Mouse (Mus musculus) kidney, postnatal 0 days (tissue): ENCODE data around the gene Gm20388. TPM values are rescaled to one million over a fixed set of nuclear protein-coding genes. Genes with fewer than 3 reads are reported as not detected.

ENCODE experiments used
- ATAC-seq: fragments of 200-750 bp; cut with Nextera tagmentation; replicated peaks from 2 replicates; pipeline ENCODE4 v1.8.0; 2017; ENCODE audit warnings: low read depth, moderate number of reproducible peaks, moderate TSS enrichment, moderate library complexity; ENCODE audit not compliant: low FRiP score
- DNase-seq: peaks from one replicate; pipeline ENCODE4 v3.0.0-alpha.2; 2016; ENCODE audit warnings: low spot score
- H3K27ac ChIP-seq: fragments of 300-500 bp; sonication (generic); 2 replicates; pipeline ENCODE4 v1.5.1; 2014; ENCODE audit warnings: mild to moderate bottlenecking
- H3K27me3 ChIP-seq: fragments of 300-500 bp; sonication (generic); 2 replicates; pipeline ENCODE4 v1.6.1; 2014; ENCODE audit warnings: low read length, mixed read lengths; ENCODE audit not compliant: insufficient read depth
- H3K36me3 ChIP-seq: fragments of 300-500 bp; sonication (generic); 2 replicates; pipeline ENCODE4 v1.6.1; 2014; ENCODE audit warnings: low read length, mixed read lengths; ENCODE audit not compliant: insufficient read depth
- H3K4me1 ChIP-seq: fragments of 300-500 bp; sonication (generic); replicated peaks from 2 replicates; pipeline ENCODE4 v1.6.1; 2014; ENCODE audit warnings: antibody characterized with exemption, low read length, mixed read lengths; ENCODE audit not compliant: insufficient read depth
- H3K4me2 ChIP-seq: fragments of 300-500 bp; sonication (generic); 2 replicates; pipeline ENCODE4 v1.6.1; 2014; ENCODE audit warnings: mild to moderate bottlenecking, low read length, moderate library complexity, mixed read lengths
- H3K4me3 ChIP-seq: fragments of 300-500 bp; sonication (generic); replicated peaks from 2 replicates; pipeline ENCODE4 v1.5.1; 2014; ENCODE audit warnings: low read depth, low read length
- H3K9ac ChIP-seq: fragments of 300-500 bp; sonication (generic); 2 replicates; pipeline ENCODE4 v1.6.1; 2014; ENCODE audit warnings: low read depth, low read length
- H3K9me3 ChIP-seq: fragments of 300-500 bp; sonication (generic); replicated peaks from 2 replicates; pipeline ENCODE4 v1.6.1; 2016; ENCODE audit warnings: low read length, inconsistent platforms, mixed read lengths
- CTCF ChIP-seq: IDR thresholded peaks from 2 replicates; pipeline ENCODE4 v1.5.1; 2016; ENCODE audit warnings: antibody characterized with exemption, low read depth, mild to moderate bottlenecking, moderate library complexity
- WGBS: fragments of 180-500 bp; shearing (Covaris S2); extraction: QIAGEN DNeasy Blood & Tissue Kit; methylation state at CpG from one replicate; pipeline ENCODE4 v1.1.7; 2014; 5-methylcytosine and 5-hydroxymethylcytosine counted together
- polyA plus RNA-seq: library from polyadenylated mRNA; unstranded; fragments of >200 nt; fragmentation: Nextera tagmentation; extraction: Ambion mirVana; gene quantifications from 2 replicates; pipeline ENCODE4 v1.2.1, GENCODE M21; 2015

The Gm20388 gene
- polyA plus RNA-seq, 1 experiment from 2014 or later = not detected

DNA sequence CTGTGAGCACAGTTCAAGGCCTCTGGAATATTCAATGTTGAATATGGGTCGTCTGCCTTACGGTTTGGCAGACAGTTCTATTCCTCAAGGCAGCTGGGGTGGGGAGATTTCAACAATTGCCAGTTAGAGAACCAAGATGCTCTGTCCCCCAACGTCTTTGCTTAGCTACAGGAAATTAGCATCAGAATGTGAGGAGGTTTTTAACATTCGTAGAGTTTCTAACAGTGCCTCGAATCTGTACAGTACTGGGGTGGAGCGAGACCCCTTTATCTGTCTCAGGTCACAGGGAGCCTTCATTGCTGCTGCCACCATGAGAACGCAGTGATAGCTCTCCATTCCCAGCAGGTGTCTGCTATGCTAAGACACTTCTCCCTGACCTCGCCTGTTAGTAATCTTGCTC, 3465.5 kb downstream of the Gm20388 start:
- Histone ChIP-seq H3K9ac (no peak overlapping the region), H3K4me1 (peaks cover 4% of the 10 kb centered on the region; the same call in 1 of the 2 replicates), H3K27me3 (no peaks in the 10 kb centered on the region), H3K27ac (no peak overlapping the region), H3K36me3 (no peaks in the 10 kb centered on the region), H3K4me3 (no peak overlapping the region), H3K4me2 (no peak overlapping the region), H3K9me3 (no peaks in the 10 kb centered on the region)
- WGBS = 78% methylated on average over 8 of the region's 8 CpGs
- DNase-seq = no peak
- ATAC-seq = no peak
- TF ChIP-seq CTCF = no peak

DNA sequence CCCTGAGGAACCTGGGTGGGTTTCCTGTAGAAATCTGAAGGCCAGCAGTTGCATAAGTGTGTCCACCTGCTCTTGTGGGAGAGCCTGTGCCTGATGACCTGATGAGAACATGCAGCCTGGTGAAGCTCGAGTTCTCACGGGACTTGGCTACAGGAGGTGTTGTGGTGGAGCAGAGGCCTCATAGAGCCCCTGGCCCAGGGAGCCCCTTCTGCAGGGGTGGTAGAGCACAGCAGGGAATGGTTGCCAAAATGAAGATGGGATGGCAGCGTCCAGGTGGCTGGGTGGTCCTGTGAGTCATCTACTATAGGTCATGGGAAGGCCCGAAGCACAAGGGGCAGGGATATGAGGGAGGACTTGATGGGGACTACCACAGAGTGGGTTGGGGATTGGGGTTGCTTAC, 3471.1 kb downstream of the Gm20388 start:
- no peak overlapping the region for H3K9ac ChIP-seq
- H3K4me3 ChIP-seq = no peak overlapping the region
- no peak overlapping the region for H3K4me2 ChIP-seq
- H3K27ac ChIP-seq = no peak overlapping the region
- no peaks in the 10 kb centered on the region for H3K9me3 ChIP-seq
- WGBS = 97% methylated on average over 4 of the region's 4 CpGs
- DNase-seq (no peak), ATAC-seq (no peak)
- H3K4me1 ChIP-seq = no peaks in the 10 kb centered on the region
- H3K36me3 ChIP-seq = peaks cover 48% of the 10 kb centered on the region
- TF ChIP-seq CTCF = no peak
- H3K27me3 ChIP-seq = no peaks in the 10 kb centered on the region

DNA sequence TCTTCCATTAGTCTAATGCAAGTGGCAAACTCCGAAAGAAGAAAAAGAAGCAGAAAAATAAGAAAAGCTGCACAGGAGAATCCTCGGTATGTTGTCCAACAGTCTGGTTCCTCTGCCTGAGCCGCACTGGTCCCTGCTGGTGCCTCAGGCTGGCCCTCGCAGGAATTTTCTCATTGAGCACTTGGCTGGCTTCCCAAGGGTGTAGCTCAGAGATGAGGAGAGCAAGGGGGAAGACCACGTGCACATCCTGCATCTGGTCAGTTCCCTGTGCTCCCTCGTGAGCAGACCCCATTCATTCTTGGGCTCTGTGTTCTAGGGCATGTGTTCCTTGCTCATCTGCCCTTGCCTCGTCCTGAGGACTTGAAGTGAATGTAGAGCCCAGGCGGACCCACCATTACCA, 3471.9 kb downstream of the Gm20388 start:
- DNase-seq = no peak
- Histone ChIP-seq H3K9me3 (no peaks in the 10 kb centered on the region), H3K4me3 (no peak overlapping the region), H3K27ac (no peak overlapping the region), H3K27me3 (no peaks in the 10 kb centered on the region), H3K9ac (no peak overlapping the region), H3K4me2 (no peak overlapping the region), H3K36me3 (peaks cover 54% of the 10 kb centered on the region), H3K4me1 (no peaks in the 10 kb centered on the region)
- TF ChIP-seq CTCF = no peak
- no peak for ATAC-seq
- 91% methylated on average over 8 of the region's 8 CpGs for WGBS

DNA sequence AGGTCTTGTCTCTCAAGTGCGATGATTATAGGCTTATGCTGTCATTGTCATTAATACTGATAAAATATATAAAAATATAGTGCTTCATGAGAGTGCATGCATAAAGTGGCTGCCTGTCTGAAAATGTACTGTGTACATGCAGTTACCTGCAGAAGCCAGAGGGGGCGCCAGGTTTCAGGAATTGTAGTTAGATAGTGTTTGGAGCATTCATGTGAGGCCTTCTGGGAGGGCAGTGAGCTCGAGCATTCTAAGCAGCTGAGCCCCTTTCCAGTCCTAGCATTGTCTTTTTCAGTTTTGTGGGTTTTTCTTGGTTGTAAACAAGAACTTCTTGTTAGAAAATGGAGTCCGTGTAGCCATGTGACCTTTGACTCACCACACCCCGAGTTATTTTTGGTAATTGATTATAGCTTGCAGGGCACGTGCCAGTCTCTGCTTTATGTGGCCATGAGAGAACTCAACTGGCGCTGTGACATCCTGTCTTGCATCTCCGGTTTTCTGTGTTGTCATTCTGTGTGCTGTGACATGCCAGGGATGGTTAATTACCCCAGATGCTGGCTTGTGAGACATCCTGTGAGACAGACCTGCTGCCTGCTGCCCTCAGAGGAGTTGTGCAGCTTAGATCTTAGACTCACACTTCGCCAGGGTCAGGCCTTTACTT, 3474.4 kb downstream of the Gm20388 start:
- Histone ChIP-seq H3K4me1 (no peaks in the 10 kb centered on the region), H3K4me3 (no peak overlapping the region), H3K9me3 (no peaks in the 10 kb centered on the region), H3K27ac (no peak overlapping the region), H3K27me3 (no peaks in the 10 kb centered on the region), H3K4me2 (no peak overlapping the region), H3K9ac (no peak overlapping the region), H3K36me3 (peaks cover 75% of the 10 kb centered on the region)
- peak; percentile 65 for TF ChIP-seq CTCF
- WGBS = 68% methylated on average over 9 of the region's 9 CpGs
- ATAC-seq (no peak), DNase-seq (peak; percentile 64)

DNA sequence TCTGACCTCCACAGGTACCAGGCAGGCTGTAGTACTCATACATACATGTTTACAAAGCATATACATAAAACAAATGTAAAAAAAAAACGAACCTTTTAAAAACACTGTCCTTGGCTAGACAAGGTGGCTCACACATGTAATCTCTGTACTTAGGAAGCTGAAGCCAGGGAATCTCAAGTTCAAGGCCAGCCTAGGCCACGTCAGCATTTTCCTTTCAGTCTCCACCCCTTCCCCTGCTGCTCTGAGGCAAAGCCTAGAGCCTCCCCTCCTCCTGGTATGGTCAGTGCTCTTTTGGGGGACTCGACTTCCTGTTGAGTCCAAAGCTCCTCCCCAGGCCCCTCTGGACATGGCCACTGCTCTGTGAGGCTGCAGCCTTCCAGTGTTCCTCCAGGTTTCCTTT, 3476.4 kb downstream of the Gm20388 start:
- Histone ChIP-seq H3K4me3 (no peak overlapping the region), H3K27ac (no peak overlapping the region), H3K27me3 (no peaks in the 10 kb centered on the region), H3K9me3 (no peaks in the 10 kb centered on the region), H3K9ac (no peak overlapping the region), H3K36me3 (peaks cover 86% of the 10 kb centered on the region), H3K4me1 (no peaks in the 10 kb centered on the region), H3K4me2 (no peak overlapping the region)
- WGBS = 83% methylated on average over 3 of the region's 3 CpGs
- TF ChIP-seq CTCF = no peak
- ATAC-seq (no peak), DNase-seq (no peak)

DNA sequence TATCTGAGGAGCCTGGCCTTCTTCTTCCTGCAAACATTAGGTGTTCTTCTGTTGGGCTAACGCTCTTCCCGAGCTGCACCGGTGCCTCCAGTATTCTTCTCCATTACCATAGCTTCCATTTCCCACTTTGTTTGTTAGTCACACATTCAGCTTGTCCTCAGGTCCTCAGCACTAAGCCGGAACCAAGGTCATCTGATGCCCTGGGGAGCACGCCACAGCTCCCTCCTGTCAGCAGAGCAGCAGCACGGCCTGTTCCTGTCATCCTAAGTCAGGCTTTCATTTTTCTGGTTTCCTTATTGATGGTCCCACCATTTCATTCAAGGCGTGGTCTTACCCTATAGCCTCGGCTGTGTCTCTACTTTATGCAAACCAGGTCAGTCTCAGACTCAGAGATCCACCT, 3477.2 kb downstream of the Gm20388 start:
- Histone ChIP-seq H3K9ac (no peak overlapping the region), H3K36me3 (peaks cover 87% of the 10 kb centered on the region), H3K4me3 (no peak overlapping the region), H3K27me3 (no peaks in the 10 kb centered on the region), H3K27ac (no peak overlapping the region), H3K4me2 (no peak overlapping the region), H3K9me3 (no peaks in the 10 kb centered on the region), H3K4me1 (no peaks in the 10 kb centered on the region)
- WGBS = 93% methylated on average over 8 of the region's 8 CpGs
- no peak for TF ChIP-seq CTCF
- DNase-seq = no peak
- no peak for ATAC-seq

DNA sequence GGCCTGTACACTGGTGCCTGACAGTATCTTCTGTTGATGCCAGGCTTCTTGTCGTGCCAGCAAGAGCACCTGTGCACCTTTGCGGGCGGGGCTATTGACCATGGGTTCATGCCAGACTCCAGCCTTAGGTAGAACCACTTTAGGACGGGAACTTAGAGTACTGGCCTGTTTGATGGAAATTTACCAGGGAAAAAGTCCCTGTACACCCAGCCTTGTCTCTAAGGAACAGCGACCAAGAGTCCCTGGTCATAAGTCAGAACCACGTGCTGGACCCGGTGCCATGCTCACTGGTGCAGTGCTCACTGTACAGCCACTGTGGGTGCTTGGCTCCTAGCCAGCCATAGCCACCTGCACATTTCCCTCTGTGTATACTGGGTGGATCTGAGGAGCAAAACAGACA, 3478.4 kb downstream of the Gm20388 start:
- Histone ChIP-seq H3K27ac (no peak overlapping the region), H3K36me3 (peaks cover 86% of the 10 kb centered on the region), H3K4me2 (no peak overlapping the region), H3K9ac (no peak overlapping the region), H3K4me3 (no peak overlapping the region), H3K9me3 (no peaks in the 10 kb centered on the region), H3K27me3 (no peaks in the 10 kb centered on the region), H3K4me1 (no peaks in the 10 kb centered on the region)
- TF ChIP-seq CTCF = no peak
- WGBS = 94% methylated on average over 7 of the region's 7 CpGs
- no peak for DNase-seq
- 0 out of 2 replicates have a peak, but pooled peaks have one; percentile 36 for ATAC-seq
